In genomic region chr15:78878792-78879516, GRCm38 (mm10) we compare ENCODE assay signal across 10 mouse cellular contexts. TPM values are rescaled to one million over a fixed set of nuclear protein-coding genes. Genes with fewer than 3 reads are reported as not detected.
DNase-seq lines count a peak whose midpoint lies in the region; ATAC-seq and TF ChIP-seq lines count a peak whose summit lies in the region.
"Not testable (repeated sequence)": the region's sequence is repeated elsewhere in the genome, so short reads cannot be mapped to it uniquely, and the experiment has no call there.
"Had no signal": no experiment of that assay in that cellular context is flagged by ENCODE, and none has a peak within 500 bp of the region (broad histone marks: within the 10 kb centered on the region; RNA-seq: fewer than 3 reads in every experiment).

No protein-coding gene starts in this region.

- H3K4me2 ChIP-seq in embryonic facial prominence, embryonic 15.5 days (replicated peaks), result peak overlapping the region; percentile 80
- peak overlapping the region; percentile 90 for H3K4me2 ChIP-seq in intestine, embryonic 16.5 days (ENCODE audit: low read depth, low read length)
- peak overlapping the region; percentile 97 for H3K4me2 ChIP-seq in liver, embryonic 11.5 days
- peak overlapping the region; percentile 83; the same call in 1 of the 2 replicates for H3K4me2 ChIP-seq in midbrain, embryonic 15.5 days
- 0 out of 2 replicates have a peak overlapping the region, but pooled peaks have one; percentile 6 for H3K4me2 ChIP-seq in stomach, embryonic 14.5 days (replicated peaks; ENCODE audit: low read depth, low read length)

- not testable (repeated sequence) for H3K9me3 ChIP-seq in MEL (replicated peaks; ENCODE audit: insufficient read depth, low read length); embryonic facial prominence, embryonic 15.5 days (replicated peaks); heart, embryonic 10.5 days; intestine, embryonic 16.5 days (ENCODE audit: control insufficient read depth, low read length); liver, embryonic 11.5 days (ENCODE audit: control insufficient read depth, low read length); midbrain, embryonic 15.5 days; stomach, embryonic 14.5 days (ENCODE audit: control insufficient read depth, low read depth, low read length)

- TF ChIP-seq POLR2A in MEL (IDR thresholded peaks at IDR 0.05; ENCODE audit: control insufficient read depth in 1 of 2, insufficient read depth in 1 of 2, low read depth in 1 of 2, low read length in 2 of 2, poor library complexity in 1 of 2), result not testable (repeated sequence)

- DNase-seq in MEL (ENCODE audit: low read depth, low spot score), result peak; percentile 58
- not testable (repeated sequence) for DNase-seq in heart, embryonic 10.5 days (ENCODE audit: low spot score); liver, embryonic 11.5 days (ENCODE audit: low spot score)
- DNase-seq in lung, postnatal 10 days, result peak; percentile 73

- H3K79me2 ChIP-seq in MEL (ENCODE audit: control insufficient read depth, insufficient read depth, low read length, poor library complexity), result not testable (repeated sequence)

- H3K9ac ChIP-seq in MEL (ENCODE audit: control insufficient read depth, low read depth, low read length, poor library complexity, severe bottlenecking); embryonic facial prominence, embryonic 15.5 days; liver, embryonic 11.5 days (ENCODE audit: low read depth, low read length); midbrain, embryonic 15.5 days: not testable (repeated sequence)
- peak overlapping the region; percentile 29; the same call in 1 of the 2 replicates for H3K9ac ChIP-seq in intestine, embryonic 16.5 days (ENCODE audit: low read depth, low read length)
- 0 out of 2 replicates have a peak overlapping the region, but pooled peaks have one; percentile 6 for H3K9ac ChIP-seq in stomach, embryonic 14.5 days (replicated peaks; ENCODE audit: low read depth, low read length)

- TF ChIP-seq RAD21 in MEL (IDR thresholded peaks at IDR 0.05; ENCODE audit: low read depth, low read length), result not testable (repeated sequence)

- not testable (repeated sequence) for H3K27me3 ChIP-seq in MEL (ENCODE audit: control insufficient read depth in 1 of 2, insufficient read depth in 2 of 2, low read length in 2 of 2); embryonic facial prominence, embryonic 15.5 days; heart, embryonic 10.5 days (ENCODE audit: insufficient read depth, poor library complexity, severe bottlenecking); intestine, embryonic 16.5 days (replicated peaks; ENCODE audit: control insufficient read depth, insufficient read depth, low read length); liver, embryonic 11.5 days (replicated peaks; ENCODE audit: control insufficient read depth, insufficient read depth, low read length); midbrain, embryonic 15.5 days (replicated peaks); stomach, embryonic 14.5 days (ENCODE audit: control insufficient read depth, insufficient read depth, low read length)

- WGBS in embryonic facial prominence, embryonic 15.5 days, result 16% methylated on average over 7 of the region's 7 CpGs
- WGBS in heart, embryonic 10.5 days, result 55% methylated on average over 7 of the region's 7 CpGs
- WGBS in intestine, embryonic 16.5 days, result 37% methylated on average over 7 of the region's 7 CpGs
- WGBS in liver, embryonic 11.5 days, result 31% methylated on average over 7 of the region's 7 CpGs
- 72% methylated on average over 7 of the region's 7 CpGs for WGBS in midbrain, embryonic 15.5 days
- WGBS in stomach, embryonic 14.5 days, result 25% methylated on average over 7 of the region's 7 CpGs

- not testable (repeated sequence) for H3K4me3 ChIP-seq in MEL (ENCODE audit: control insufficient read depth in 1 of 2, insufficient read depth in 1 of 2, low read depth in 2 of 2, low read length in 2 of 2); heart, embryonic 10.5 days; liver, embryonic 11.5 days (ENCODE audit: low read depth, low read length); midbrain, embryonic 15.5 days; stomach, embryonic 14.5 days (ENCODE audit: low read depth, low read length)
- H3K4me3 ChIP-seq in embryonic facial prominence, embryonic 15.5 days (replicated peaks), result 0 out of 2 replicates have a peak overlapping the region, but pooled peaks have one; percentile 83
- H3K4me3 ChIP-seq in intestine, embryonic 16.5 days (ENCODE audit: low read length), result peak overlapping the region; percentile 2; the same call in 1 of the 2 replicates

- not testable (repeated sequence) for H3K36me3 ChIP-seq in MEL (ENCODE audit: control insufficient read depth in 1 of 2, insufficient read depth in 2 of 2, low read length in 2 of 2)
- H3K36me3 ChIP-seq in embryonic facial prominence, embryonic 15.5 days, result peaks cover 39% of the 10 kb centered on the region
- H3K36me3 ChIP-seq in heart, embryonic 10.5 days, result peaks cover 45% of the 10 kb centered on the region
- peaks cover 20% of the 10 kb centered on the region for H3K36me3 ChIP-seq in intestine, embryonic 16.5 days (ENCODE audit: control insufficient read depth, insufficient read depth, low read length)
- peaks cover 22% of the 10 kb centered on the region; the same call in 1 of the 2 replicates for H3K36me3 ChIP-seq in liver, embryonic 11.5 days (ENCODE audit: control insufficient read depth, insufficient read depth, low read length)
- H3K36me3 ChIP-seq in midbrain, embryonic 15.5 days (replicated peaks), result peaks cover 15% of the 10 kb centered on the region
- peaks cover 25% of the 10 kb centered on the region for H3K36me3 ChIP-seq in stomach, embryonic 14.5 days (ENCODE audit: control insufficient read depth, insufficient read depth, low read length)

- H3K27ac ChIP-seq in MEL (ENCODE audit: control insufficient read depth, low read depth, low read length); midbrain, embryonic 15.5 days: not testable (repeated sequence)
- peak overlapping the region; percentile 100 for H3K27ac ChIP-seq in embryonic facial prominence, embryonic 15.5 days (replicated peaks)
- H3K27ac ChIP-seq in heart, embryonic 10.5 days, result peak overlapping the region; percentile 44
- peak overlapping the region; percentile 48 for H3K27ac ChIP-seq in intestine, embryonic 16.5 days (ENCODE audit: low read length)
- H3K27ac ChIP-seq in liver, embryonic 11.5 days (ENCODE audit: low read depth, low read length), result 0 out of 2 replicates have a peak overlapping the region, but pooled peaks have one; percentile 17
- peak overlapping the region; percentile 60; the same call in 1 of the 2 replicates for H3K27ac ChIP-seq in stomach, embryonic 14.5 days (ENCODE audit: low read length)

- TF ChIP-seq EP300 in MEL (IDR thresholded peaks at IDR 0.05; ENCODE audit: low read depth in 1 of 2, low read length in 2 of 2), result not testable (repeated sequence)

- not testable (repeated sequence) for TF ChIP-seq CTCF in MEL (IDR thresholded peaks at IDR 0.05 in 2 of 3, conservative IDR thresholded peaks at IDR 0.05 in 1 of 3; ENCODE audit: control insufficient read depth in 1 of 3, insufficient read depth in 1 of 3, low read depth in 2 of 3, low read length in 3 of 3, poor library complexity in 1 of 3, severe bottlenecking in 1 of 3)

- not testable (repeated sequence) for ATAC-seq in embryonic facial prominence, embryonic 15.5 days (ENCODE audit: insufficient number of reproducible peaks, low FRiP score, low TSS enrichment, low read depth); intestine, embryonic 16.5 days; liver, embryonic 11.5 days (replicated peaks; ENCODE audit: low FRiP score); midbrain, embryonic 15.5 days (replicated peaks); stomach, embryonic 14.5 days (ENCODE audit: insufficient number of reproducible peaks, insufficient read depth, low FRiP score, low read depth)

- H3K4me1 ChIP-seq in MEL (ENCODE audit: control insufficient read depth in 1 of 2, insufficient read depth in 2 of 2, low read length in 2 of 2), result not testable (repeated sequence)
- H3K4me1 ChIP-seq in embryonic facial prominence, embryonic 15.5 days, result peaks cover 50% of the 10 kb centered on the region
- peaks cover 43% of the 10 kb centered on the region for H3K4me1 ChIP-seq in heart, embryonic 10.5 days
- peaks cover 29% of the 10 kb centered on the region for H3K4me1 ChIP-seq in intestine, embryonic 16.5 days (ENCODE audit: control insufficient read depth, insufficient read depth, low read length)
- H3K4me1 ChIP-seq in liver, embryonic 11.5 days (replicated peaks; ENCODE audit: control insufficient read depth, insufficient read depth, low read length), result peaks cover 23% of the 10 kb centered on the region
- H3K4me1 ChIP-seq in midbrain, embryonic 15.5 days, result peaks cover 30% of the 10 kb centered on the region
- H3K4me1 ChIP-seq in stomach, embryonic 14.5 days (ENCODE audit: control insufficient read depth, insufficient read depth, low read length), result peaks cover 16% of the 10 kb centered on the region

RNA-seq across cellular contexts. Expression of gene Gga1, which starts 2.0 kb away (rescaled TPM):
- 16.1 and 18.2 TPM in 2 replicates for total RNA-seq in MEL (2012; rRNA removed)
- polyA plus RNA-seq in MEL (2012; ENCODE audit: insufficient read depth in 1 of 2, insufficient read length in 2 of 2, low read depth in 1 of 2, low replicate concordance in 2 of 2, missing spikeins in 1 of 2), result 10 to 100 TPM in 1 of 2 experiments, not detected in 1; 48.1 TPM
- 56.0 and 62.0 TPM in 2 replicates for polyA plus RNA-seq in embryonic facial prominence, embryonic 15.5 days (2015; fragmentation: Nextera tagmentation; extraction: Ambion mirVana)
- 51.5 and 56.6 TPM in 2 replicates for polyA plus RNA-seq in heart, embryonic 10.5 days (2016; fragmentation: Nextera tagmentation; extraction: Ambion mirVana)
- polyA plus RNA-seq in intestine, embryonic 16.5 days (2015; fragmentation: Nextera tagmentation; extraction: Ambion mirVana), result 56.3 and 57.4 TPM in 2 replicates
- 40.8 and 43.0 TPM in 2 replicates for polyA plus RNA-seq in liver, embryonic 11.5 days (2014; fragmentation: Nextera tagmentation; extraction: Ambion mirVana)
- polyA plus RNA-seq in midbrain, embryonic 15.5 days (2015; fragmentation: Nextera tagmentation; extraction: Ambion mirVana), result 50.7 and 50.8 TPM in 2 replicates
- polyA plus RNA-seq in stomach, embryonic 14.5 days (2014; fragmentation: Nextera tagmentation; extraction: Ambion mirVana), result 38.2 and 40.4 TPM in 2 replicates

RNA-seq across cellular contexts. Expression of gene Gm49510, which starts 20.5 kb away (rescaled TPM):
- 0.27 TPM in 1 of 2 replicates, not detected in the other for total RNA-seq in MEL (2012; rRNA removed)
- polyA plus RNA-seq in MEL (2012; ENCODE audit: insufficient read depth in 1 of 2, insufficient read length in 2 of 2, low read depth in 1 of 2, low replicate concordance in 2 of 2, missing spikeins in 1 of 2), result under 1 TPM in 1 of 2 experiments, not detected in 1; 0.17 TPM
- 0.71 and 0.85 TPM in 2 replicates for polyA plus RNA-seq in embryonic facial prominence, embryonic 15.5 days (2015; fragmentation: Nextera tagmentation; extraction: Ambion mirVana)
- polyA plus RNA-seq in heart, embryonic 10.5 days (2016; fragmentation: Nextera tagmentation; extraction: Ambion mirVana), result 0.11 and 0.38 TPM in 2 replicates
- 0.21 and 0.55 TPM in 2 replicates for polyA plus RNA-seq in intestine, embryonic 16.5 days (2015; fragmentation: Nextera tagmentation; extraction: Ambion mirVana)
- polyA plus RNA-seq in liver, embryonic 11.5 days (2014; fragmentation: Nextera tagmentation; extraction: Ambion mirVana), result 0.55 and 0.99 TPM in 2 replicates
- polyA plus RNA-seq in midbrain, embryonic 15.5 days (2015; fragmentation: Nextera tagmentation; extraction: Ambion mirVana), result not detected in 2 replicates
- 0.21 TPM in 1 of 2 replicates, not detected in the other for polyA plus RNA-seq in stomach, embryonic 14.5 days (2014; fragmentation: Nextera tagmentation; extraction: Ambion mirVana)

RNA-seq across cellular contexts. Expression of gene Sh3bp1, which starts 20.6 kb away (rescaled TPM):
- 17.1 and 21.0 TPM in 2 replicates for total RNA-seq in MEL (2012; rRNA removed)
- 10 to 100 TPM in 1 of 2 experiments, not detected in 1; 80.2 TPM for polyA plus RNA-seq in MEL (2012; ENCODE audit: insufficient read depth in 1 of 2, insufficient read length in 2 of 2, low read depth in 1 of 2, low replicate concordance in 2 of 2, missing spikeins in 1 of 2)
- 56.7 and 68.1 TPM in 2 replicates for polyA plus RNA-seq in embryonic facial prominence, embryonic 15.5 days (2015; fragmentation: Nextera tagmentation; extraction: Ambion mirVana)
- polyA plus RNA-seq in heart, embryonic 10.5 days (2016; fragmentation: Nextera tagmentation; extraction: Ambion mirVana), result 33.8 and 44.4 TPM in 2 replicates
- polyA plus RNA-seq in intestine, embryonic 16.5 days (2015; fragmentation: Nextera tagmentation; extraction: Ambion mirVana), result 21.5 and 23.3 TPM in 2 replicates
- polyA plus RNA-seq in liver, embryonic 11.5 days (2014; fragmentation: Nextera tagmentation; extraction: Ambion mirVana), result 69.4 and 70.3 TPM in 2 replicates
- polyA plus RNA-seq in midbrain, embryonic 15.5 days (2015; fragmentation: Nextera tagmentation; extraction: Ambion mirVana), result 3.6 and 4.2 TPM in 2 replicates
- 43.5 and 51.4 TPM in 2 replicates for polyA plus RNA-seq in stomach, embryonic 14.5 days (2014; fragmentation: Nextera tagmentation; extraction: Ambion mirVana)

RNA-seq across cellular contexts. Expression of gene Lgals2, which starts 23.6 kb away (rescaled TPM):
- not detected in 2 replicates for total RNA-seq in MEL (2012; rRNA removed)
- not detected for polyA plus RNA-seq in MEL (2012; ENCODE audit: insufficient read depth in 1 of 2, insufficient read length in 2 of 2, low read depth in 1 of 2, low replicate concordance in 2 of 2, missing spikeins in 1 of 2)
- 1.0 TPM in 2 replicates for polyA plus RNA-seq in embryonic facial prominence, embryonic 15.5 days (2015; fragmentation: Nextera tagmentation; extraction: Ambion mirVana)
- polyA plus RNA-seq in heart, embryonic 10.5 days (2016; fragmentation: Nextera tagmentation; extraction: Ambion mirVana), result 2.2 TPM in 1 of 2 replicates, not detected in the other
- polyA plus RNA-seq in intestine, embryonic 16.5 days (2015; fragmentation: Nextera tagmentation; extraction: Ambion mirVana), result 1,298 and 1,309 TPM in 2 replicates
- polyA plus RNA-seq in liver, embryonic 11.5 days (2014; fragmentation: Nextera tagmentation; extraction: Ambion mirVana), result 6.9 and 11.4 TPM in 2 replicates
- 0.31 TPM in 1 of 2 replicates, not detected in the other for polyA plus RNA-seq in midbrain, embryonic 15.5 days (2015; fragmentation: Nextera tagmentation; extraction: Ambion mirVana)
- polyA plus RNA-seq in stomach, embryonic 14.5 days (2014; fragmentation: Nextera tagmentation; extraction: Ambion mirVana), result 30.0 and 39.7 TPM in 2 replicates
- total RNA-seq: layer of hippocampus, adult 8-10 months; left cerebral cortex, postnatal 14 days had no signal

RNA-seq across cellular contexts. Expression of gene Pdxp, which starts 34.8 kb away (rescaled TPM):
- total RNA-seq in MEL (2012; rRNA removed), result 16.7 and 21.5 TPM in 2 replicates
- 10 to 100 TPM in 1 of 2 experiments, not detected in 1; 25.4 TPM for polyA plus RNA-seq in MEL (2012; ENCODE audit: insufficient read depth in 1 of 2, insufficient read length in 2 of 2, low read depth in 1 of 2, low replicate concordance in 2 of 2, missing spikeins in 1 of 2)
- polyA plus RNA-seq in embryonic facial prominence, embryonic 15.5 days (2015; fragmentation: Nextera tagmentation; extraction: Ambion mirVana), result 17.3 and 19.9 TPM in 2 replicates
- polyA plus RNA-seq in heart, embryonic 10.5 days (2016; fragmentation: Nextera tagmentation; extraction: Ambion mirVana), result 26.5 and 35.7 TPM in 2 replicates
- polyA plus RNA-seq in intestine, embryonic 16.5 days (2015; fragmentation: Nextera tagmentation; extraction: Ambion mirVana), result 2.2 and 6.4 TPM in 2 replicates
- 23.7 and 23.8 TPM in 2 replicates for polyA plus RNA-seq in liver, embryonic 11.5 days (2014; fragmentation: Nextera tagmentation; extraction: Ambion mirVana)
- polyA plus RNA-seq in midbrain, embryonic 15.5 days (2015; fragmentation: Nextera tagmentation; extraction: Ambion mirVana), result 112 and 125 TPM in 2 replicates
- polyA plus RNA-seq in stomach, embryonic 14.5 days (2014; fragmentation: Nextera tagmentation; extraction: Ambion mirVana), result 15.7 and 17.9 TPM in 2 replicates

Comparison
In these comparisons a context has a peak if more than half of its experiments do, and no peak if none do; other contexts are left out.
1. H3K4me2 ChIP-seq: peak in every context shown above with its lines; median percentile 97 in liver, embryonic 11.5 days; 90 in intestine, embryonic 16.5 days; 83 in midbrain, embryonic 15.5 days; 80 in embryonic facial prominence, embryonic 15.5 days; 6 in stomach, embryonic 14.5 days.